Mouse (Mus musculus) thymus, postnatal 4 days (tissue): ENCODE data around the gene Tssk1.

Source experiments
- DNase-seq: peaks from one replicate; pipeline ENCODE4 v3.0.0; 2021

Gene Tssk1

DNA sequence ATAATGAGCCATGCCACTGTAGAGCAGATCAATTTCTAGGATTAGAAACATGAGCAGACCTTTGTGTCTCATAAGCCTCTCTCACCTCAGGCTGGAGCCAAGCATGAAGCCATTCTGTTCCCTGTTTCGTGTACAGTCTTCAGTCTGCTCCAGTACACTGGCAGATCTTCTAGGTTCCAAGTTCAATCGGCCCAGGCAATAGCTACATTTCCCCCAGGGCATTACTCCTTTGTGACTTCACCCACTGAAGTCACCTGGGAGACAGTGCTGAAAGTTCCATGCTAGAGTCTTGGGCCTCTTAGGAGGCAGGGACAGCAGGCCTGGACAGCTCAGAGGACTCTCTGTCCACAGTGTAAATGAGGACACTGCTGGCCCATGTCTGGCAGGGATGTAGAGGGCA, at the start of gene Tssk1:
Tssk1 (plus strand) TSS at position 301 of the 400 bp plus-strand sequence.
- DNase-seq, result no peak

DNA sequence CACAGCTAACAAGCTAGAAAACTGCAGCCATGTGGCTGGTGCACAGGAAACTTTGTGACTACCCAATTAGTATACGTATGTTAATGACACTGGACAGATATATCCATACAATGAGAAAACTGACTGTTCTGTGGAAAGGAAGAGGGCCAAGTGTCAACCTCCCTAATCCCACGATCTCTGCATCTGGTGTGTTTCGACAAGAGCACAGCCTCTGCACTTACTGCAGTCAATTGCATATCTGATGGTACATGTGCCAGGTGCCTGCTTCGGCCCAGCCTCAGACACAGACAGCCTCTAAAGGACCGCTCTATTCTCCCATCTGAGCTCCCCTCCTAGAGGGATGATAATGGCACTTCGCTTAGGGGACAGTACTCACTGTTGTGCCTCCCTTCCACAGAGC, 45.6 kb upstream of the Tssk1 start:
- no peak for DNase-seq

DNA sequence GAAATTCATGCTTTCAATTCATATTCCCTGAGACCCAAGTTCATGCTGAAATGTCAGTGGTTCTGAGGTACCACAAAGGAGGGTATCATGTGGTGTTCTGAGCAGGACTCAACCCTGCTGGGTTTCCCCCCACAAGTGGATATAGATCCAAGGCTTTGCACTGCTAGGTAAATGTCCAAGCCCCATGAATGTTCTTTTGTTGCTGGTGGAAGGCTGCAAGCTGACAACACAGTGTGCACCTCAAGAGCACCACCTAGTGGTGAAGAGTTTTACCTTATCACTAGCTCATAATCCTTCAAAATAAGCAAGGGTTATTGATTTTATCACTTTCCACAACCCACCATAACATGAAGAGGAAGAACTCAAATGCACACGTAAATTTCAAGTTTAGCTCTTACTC, 45.1 kb upstream of the Tssk1 start:
- DNase-seq, result peak; percentile 35

DNA sequence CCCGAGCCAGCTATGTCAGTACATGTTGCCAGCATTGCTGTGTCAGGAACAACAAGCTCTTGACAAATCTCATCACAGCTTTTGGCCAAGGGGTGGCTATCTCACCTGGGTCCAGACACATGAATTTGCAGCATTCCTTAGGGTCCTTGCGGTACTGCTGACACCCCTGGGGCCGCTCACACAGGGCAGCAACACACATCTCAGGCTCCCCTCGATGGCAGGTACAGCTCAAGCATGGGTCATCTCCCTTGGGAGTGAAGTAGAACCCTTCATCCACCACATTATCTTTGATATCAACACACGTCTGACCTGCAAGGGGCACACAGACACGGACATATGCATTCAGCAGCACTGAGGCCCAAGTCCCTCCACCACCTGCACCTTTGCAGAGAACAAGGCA, 44.5 kb upstream of the Tssk1 start:
- DNase-seq, result no peak

DNA sequence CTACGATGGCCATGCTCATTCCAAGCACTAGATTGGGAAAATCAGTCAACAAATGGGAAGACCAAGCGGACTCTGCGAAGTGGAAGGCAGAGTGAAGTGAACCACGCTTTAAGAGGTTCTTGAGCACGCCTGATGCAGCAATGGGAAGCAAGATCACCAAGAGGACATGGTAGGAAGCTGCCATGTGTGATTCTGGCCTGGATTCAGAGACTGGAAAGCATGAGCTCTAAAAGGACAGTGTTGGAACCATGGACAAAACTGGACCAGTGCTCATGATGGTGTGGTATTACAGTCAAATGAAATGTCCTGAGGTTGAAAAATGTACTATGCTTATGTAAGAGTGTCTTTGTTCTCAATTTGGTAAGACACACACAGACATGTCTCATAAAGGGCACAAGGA, 42.7 kb upstream of the Tssk1 start:
- no peak for DNase-seq

DNA sequence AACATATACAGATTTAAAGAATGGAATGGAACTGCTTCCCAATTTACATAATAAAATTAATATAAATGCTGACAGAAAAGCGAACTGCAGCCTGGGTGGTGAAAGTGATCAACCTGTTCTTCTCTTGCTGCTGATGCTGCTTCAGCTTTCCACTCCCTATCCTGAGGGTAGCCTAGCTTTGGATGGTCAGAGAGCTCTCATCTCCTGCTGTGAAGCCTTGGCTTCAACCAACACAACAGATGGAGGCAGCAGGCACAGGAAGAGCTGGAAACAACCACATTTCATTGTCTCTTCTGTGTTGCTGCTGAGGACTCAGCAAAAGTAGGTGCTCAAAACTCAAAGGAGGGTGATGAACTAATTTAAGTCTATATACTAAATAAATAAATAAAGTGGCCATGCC, 42.2 kb upstream of the Tssk1 start:
- no peak for DNase-seq

DNA sequence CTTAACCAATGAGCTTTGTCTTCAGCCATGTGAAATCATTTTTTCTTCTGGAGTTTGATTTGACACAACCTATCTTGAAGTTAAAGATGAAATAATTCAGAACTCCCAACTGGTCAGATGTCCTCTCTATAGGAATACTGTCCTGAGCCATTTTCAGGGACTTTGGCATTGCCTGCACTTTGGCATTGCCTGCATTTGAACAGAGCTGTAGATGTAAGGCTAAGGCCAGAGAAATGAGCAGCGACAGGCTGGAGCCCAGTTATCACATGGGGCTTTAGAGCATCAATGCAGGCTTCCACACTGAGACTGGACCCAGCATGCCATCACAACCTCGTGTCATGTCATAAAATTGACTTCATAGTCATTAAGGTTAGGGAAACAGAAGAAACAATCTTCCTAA, 40.8 kb upstream of the Tssk1 start:
- no peak for DNase-seq

DNA sequence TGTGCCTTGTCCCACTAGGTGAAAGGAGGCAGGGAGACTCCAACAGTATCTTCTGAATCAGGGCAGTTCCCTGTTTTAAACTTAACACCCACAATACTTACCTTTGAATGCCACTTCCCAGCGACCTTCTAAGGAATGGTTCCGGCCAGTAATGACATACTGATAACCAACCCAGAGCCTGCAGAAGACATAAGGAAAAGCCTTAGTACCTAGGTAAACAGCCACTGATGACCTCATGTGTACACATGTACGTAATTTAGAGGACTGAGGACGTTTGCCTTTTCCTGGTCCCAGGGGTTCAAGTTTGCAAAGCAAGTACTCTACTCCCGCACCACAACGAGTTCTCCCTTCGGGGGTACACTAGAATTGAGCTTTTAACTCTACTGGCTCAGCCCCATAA, 36.9 kb upstream of the Tssk1 start:
- no peak for DNase-seq

DNA sequence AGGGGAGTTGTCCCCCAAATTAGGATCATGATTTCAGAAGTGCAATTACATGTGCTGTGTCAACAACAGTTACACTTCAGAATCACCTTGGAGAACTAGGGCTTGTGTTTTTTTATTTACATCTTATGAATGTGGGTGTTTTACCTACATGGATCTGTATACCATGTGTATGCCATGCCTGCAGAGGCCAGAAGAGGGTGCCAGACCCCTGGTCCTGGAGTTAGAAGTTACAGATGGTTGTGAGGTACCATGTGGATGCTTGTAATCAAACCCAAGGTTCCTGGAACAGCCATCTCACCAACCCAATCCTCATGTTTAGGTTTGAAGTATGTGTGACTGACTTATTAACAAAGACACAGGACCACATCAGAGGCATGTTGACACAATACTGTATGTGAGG, 35.4 kb upstream of the Tssk1 start:
- peak; percentile 57 for DNase-seq

DNA sequence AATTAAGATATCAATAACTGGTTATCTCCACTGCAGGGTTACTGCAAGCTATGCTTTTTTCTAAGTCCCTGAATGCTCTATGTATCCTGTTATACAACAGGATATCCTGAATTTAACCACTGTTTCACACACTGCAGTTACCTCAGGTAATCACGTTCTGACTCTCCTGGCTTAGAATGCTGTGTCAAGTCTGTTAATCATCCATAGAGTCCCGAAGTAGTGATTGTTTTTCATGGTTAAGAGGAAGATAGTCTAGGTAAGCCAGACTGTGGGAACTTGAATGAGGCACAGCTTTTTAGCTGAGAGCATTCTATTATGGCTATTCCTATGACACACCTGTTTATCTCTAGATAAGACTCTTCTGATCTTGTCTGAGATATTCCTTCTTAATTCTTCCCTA, 28.7 kb upstream of the Tssk1 start:
- no peak for DNase-seq

DNA sequence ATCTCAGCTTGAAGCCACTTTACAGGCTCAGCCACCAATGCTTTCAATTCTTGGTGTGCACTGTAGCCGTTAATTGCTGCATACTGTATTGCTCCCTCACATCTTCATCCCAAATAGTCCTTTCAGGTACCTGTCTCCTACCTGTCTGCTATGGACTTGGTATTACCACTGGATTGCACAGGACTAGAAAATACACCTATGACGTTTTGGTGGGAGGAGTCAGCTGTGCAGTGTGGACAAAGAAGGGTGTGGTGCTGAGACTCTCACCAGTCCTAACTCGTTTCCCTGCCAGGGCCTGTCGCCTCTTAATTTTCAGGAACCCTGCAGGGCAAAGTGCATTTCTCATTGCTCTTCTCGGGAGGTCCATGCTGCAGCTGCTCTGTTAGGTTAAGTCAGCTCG, 28.3 kb upstream of the Tssk1 start:
- DNase-seq, result no peak

DNA sequence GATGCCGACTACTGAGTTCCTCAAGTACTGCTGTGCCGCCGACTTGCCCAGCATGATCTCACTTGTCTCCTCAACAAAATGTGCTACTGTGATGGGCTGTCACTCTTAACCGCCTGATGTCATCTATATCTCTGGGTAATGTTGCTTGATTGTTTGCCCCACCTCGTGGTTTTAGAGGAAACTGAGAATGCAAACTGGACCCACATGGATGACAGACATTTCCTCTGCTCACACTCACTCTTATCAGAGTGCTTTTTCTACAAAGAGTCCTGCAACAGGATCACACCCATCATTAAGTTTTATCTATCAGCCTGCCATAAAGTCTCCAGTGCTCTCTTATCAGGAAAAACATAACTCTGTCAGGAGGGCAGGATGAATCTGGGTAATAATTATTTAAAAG, 22.8 kb upstream of the Tssk1 start:
- DNase-seq, result no peak

DNA sequence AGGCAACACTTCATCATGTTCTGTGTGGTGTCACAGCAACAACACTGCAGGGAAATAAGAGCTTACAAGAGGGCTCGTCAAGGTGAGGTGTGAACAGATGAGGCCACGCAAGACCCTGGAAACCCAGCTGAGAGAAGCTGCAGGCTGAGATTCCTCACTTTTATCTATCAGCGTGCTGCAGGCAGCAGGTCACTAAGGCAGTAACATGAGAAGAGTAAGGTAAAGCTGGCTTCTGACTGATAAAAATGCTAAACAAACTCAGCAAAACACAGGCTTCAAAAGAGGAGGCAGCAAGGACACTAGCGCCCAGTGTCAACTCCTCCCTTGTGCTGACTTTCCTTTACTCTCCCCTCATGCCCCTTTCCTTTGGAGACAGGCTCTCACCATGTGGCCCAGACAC, 21.0 kb upstream of the Tssk1 start:
- no peak for DNase-seq

DNA sequence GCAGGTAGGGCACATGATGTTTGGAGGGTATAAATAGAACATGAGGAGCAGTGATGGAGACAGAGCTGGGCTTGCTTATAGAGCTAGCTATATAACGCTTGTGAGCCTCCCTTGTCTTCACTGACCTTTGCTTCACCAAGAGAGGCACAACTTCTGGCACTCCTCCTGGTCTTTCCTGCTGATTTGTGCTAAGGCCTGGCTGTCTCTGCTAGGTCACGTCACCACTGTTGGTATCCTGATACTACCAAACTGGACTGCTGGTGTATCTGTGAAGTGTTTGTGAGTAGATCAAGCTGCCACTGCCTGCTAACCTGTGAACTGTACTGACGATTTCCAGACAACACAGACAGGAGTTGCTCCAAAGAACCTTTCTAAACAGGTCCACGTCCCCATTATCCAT, 18.8 kb upstream of the Tssk1 start:
- no peak for DNase-seq

DNA sequence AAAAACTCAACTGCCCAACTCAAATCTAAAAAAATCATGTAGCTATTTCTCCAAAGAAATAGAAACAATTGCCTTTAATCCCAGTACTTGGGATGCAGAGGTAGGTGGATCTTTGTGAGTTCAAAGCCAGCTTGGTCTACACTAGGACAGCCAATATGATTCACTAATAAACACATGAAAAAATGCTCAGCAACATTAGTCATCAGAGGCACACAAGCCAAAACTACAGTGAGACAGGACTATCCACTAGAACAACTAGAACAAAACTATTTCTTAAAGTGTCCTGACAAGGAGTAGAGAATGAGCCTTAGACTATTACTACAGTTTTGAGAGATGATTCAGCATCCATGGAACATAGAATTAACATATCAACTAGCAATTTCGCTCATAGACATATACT, 17.9 kb upstream of the Tssk1 start:
- DNase-seq, result no peak

DNA sequence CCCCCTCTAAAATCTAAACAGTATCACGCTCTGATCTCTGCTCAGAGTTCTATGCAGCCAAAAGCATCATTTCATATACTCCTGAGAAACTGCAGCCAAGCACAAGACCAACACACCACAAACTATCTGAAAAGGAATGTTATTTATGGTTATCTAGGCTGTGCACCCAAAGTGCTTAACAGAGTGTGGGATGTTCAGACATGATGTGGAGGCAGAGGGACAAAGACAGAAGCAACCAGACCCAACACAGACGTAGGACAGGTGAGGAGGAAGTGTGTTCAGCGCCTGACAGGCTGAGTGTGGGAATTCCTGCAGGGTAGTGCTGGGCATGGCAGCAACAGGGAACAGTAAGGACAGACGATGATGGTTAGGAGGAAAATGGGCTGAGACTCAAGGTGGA, 14.5 kb upstream of the Tssk1 start:
- DNase-seq, result no peak

DNA sequence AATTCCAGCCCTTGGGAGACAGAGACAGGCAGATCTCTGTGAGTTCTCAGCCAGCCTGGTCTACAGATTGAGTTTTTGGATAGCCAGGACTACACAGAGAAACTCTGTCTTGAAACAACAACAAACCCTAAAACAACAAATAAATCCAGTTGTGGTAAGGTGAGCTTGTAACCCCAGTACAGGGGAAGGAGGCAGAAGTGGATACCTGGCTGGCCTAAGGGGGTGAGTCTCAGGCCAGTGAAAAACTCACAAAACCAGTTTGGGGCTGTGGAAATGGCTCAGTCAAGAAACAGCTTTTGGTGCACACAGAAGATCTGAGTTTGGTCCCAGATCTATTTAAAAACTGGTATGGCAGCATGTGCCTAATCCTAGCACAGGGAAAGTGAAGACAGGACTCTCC, 11.8 kb upstream of the Tssk1 start:
- DNase-seq, result no peak

DNA sequence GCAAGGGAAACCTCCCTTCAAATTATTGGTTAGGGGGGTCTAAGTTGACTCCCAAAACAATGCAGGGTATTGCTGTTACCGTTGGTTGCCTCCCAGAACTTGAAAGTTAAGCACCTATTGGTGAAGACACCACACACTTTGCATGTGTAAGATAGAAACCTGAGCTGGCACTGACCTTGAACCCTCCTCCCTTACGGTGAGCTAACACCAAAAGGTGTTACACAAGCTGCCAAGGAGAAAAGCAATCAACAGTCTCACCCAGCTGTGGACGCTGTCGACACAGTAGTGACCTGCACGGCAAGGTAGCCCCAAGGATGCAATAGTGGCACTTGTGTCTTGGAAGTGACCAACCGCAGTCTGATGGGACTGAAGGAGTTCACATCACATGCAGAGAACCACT, 9.9 kb upstream of the Tssk1 start:
- no peak for DNase-seq

DNA sequence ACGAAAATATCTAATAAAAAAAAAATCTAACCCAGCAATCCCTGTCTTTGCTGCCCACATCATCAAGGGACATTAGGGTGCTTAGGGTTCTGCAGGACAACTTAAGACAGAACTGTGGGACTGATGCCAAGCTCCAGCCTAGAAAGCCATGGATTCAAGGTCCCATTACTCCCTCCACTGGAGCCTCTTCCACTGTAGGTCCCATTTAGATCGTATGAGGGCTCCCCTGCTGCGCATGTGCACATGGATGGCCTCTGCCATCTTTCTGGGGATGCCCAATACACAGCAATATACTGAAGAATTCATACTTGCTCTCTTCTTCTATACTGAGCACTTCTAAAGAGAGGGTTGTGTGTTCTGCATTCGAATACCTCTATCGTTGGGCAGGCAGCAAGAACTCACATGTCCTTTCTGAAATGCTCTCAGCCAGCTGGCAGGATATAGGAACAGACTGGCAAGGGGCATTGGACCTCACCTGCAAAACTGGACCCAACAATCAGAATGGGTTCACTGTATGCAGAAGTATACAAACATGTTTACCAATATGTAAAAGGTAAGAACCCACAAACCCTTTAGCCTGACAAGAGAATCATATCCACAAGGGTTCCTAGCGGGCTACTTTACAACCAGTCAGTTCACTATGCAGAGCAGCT, 4.2 kb upstream of the Tssk1 start:
- DNase-seq, result no peak

DNA sequence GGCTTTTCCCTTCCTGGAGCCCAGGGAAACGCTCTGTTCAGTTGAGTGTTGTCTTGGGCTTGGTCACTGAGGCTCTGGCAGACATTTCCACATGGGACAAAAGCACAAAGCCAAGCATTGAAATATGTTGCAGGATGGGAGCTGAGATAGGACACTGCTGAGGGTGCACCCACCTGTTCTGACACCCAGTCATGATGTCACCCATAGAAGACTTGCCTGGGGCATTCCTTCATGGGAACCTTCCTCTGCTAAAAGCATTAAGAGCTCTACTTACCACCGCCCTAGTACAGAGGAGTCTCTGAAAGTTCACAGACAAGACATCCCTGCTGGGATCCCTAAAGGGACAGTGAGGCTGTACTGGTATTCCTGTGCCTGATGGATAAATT, 3.7 kb upstream of the Tssk1 start:
- DNase-seq, result no peak

DNA sequence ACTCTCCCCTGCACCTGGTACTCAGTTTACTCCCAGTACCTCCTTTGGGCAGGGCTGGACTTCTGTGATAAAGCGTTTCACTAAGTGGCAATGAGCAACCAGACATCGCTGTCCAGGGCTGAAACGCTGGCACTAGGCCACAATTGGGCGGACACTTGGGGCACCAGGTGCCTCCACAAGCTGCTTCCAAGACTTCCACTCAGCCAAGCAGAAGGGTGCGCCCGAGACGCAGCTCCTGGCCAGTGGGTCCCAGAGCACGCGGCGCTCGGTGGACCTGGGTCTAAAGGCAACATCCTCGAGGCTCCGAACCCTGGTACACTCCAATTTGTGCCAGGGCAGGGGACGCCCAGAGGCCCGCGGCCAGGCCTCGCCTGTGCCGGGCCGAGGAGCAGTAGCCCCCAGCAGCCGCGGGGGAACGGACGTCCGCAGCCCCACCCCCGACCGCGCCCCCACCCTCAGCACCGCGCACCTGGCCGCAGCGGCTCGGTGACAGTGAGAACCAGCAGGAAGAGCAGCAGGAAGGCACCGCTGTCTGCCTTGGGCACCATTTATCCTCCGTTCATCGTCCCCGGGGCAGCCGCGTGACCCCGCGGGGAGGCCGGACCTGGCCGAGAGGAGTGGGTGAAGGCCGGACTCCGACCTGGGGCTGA, 3.0 kb upstream of the Tssk1 start:
- DNase-seq, result no peak

DNA sequence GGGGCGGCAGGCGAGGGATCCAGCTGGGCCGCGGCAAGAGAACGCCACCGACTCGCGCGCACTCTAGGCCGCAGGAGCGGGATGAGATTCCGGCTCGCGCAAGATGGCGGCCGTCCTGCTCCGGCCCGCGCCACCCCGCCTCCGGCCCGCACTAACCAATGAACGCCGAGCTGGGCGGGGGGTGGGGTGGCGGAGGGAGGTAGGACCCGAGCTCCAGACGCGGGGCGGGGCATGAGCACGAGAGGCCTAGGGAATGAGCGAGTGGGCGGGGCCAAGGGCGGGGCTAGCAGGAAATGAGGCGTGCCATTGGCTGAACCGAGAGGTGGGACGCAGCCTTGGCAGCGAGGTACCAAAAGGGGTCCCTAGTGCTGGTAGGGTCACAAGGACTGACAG, 2.5 kb upstream of the Tssk1 start, which contains the start of gene Gm20518:
Gm20518 (minus strand) TSS at position 105 of the 393 bp plus-strand sequence.
- peak; percentile 100 for DNase-seq

DNA sequence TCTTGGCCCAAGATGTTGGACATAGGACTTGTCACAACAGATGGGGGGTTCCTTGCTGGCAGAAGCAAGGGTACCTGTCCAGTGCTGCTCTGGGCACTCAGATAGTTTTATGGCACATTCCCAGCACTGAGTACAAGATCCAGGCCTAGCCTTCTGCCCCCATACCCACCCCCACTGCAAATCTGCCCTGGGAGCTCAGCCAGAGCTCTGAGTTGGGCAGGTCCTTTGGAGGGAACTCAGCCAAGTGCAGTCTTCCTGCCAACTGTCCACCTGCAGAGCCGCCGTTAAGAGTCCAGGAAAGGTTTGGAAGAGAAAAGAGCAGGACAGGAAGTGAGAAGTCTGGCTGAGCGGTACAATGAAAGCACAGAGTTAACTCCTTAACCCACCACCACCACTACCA, 1.4 kb upstream of the Tssk1 start:
- no peak for DNase-seq

DNA sequence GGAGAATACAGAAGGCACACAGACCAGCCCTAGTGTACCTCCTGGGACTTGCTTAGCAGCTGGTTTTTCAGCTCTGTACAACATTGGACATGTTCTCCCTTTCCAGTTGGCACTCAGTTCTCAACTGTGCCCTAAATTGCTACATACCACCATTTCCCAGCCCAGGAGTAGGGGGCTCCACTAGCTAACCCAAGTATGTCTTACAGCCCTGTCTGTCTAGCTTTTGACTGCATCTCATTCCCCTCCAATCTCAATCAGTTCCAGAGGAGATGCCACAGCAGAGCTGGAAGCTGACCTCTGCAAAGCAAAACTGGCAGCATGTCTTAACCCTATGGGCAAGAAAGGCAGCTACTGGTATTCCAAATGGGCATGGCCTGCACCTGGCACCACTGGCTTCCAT, 2.1 kb downstream of the Tssk1 start:
- no peak for DNase-seq

DNA sequence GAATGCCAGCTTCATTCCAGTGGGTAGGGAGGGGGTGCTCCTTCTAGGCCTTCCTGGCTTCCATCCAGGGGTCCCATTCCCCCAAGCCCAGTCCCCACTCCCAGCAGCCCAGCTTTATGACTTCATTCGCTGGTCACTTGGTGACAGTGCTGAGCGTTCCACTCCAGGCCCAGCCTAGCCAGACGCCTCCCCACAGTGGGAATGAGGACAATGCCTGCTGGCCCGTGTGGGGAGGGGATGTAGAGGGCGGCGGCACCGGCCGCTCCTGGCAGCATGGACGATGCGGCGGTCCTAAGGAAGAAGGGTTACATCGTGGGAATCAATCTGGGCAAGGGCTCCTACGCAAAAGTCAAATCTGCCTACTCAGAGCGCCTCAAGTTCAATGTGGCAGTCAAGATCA, 4.4 kb downstream of the Tssk1 start, which contains the start of the genes Dgcr2 and Tssk2:
Dgcr2 (minus strand) TSS at position 101 of the 400 bp plus-strand sequence.
Tssk2 (plus strand) TSS at position 176 of the 400 bp plus-strand sequence.
- no peak for DNase-seq
